Mouse (Mus musculus): ENCODE results near the gene Lrrc1. TPM values are rescaled to one million over a fixed set of nuclear protein-coding genes. Genes with fewer than 3 reads are reported as not detected.

Gene Lrrc1
- polyA plus RNA-seq, 1 experiment: 106 TPM

GRCm38 (mm10) chr9:77478166-77478920 is 66.3 kb downstream of the Lrrc1 start:
- TF ChIP-seq POLR2A (IDR thresholded peaks at IDR 0.05; ENCODE audit: control insufficient read depth, low read depth, low read length): no peak
- no peak for TF ChIP-seq CTCF (IDR thresholded peaks at IDR 0.05; ENCODE audit: control insufficient read depth, insufficient read depth, insufficient replicate concordance, low read depth, low read length)
- Histone ChIP-seq H3K27ac (ENCODE audit: control insufficient read depth, insufficient read depth, low read depth, low read length) (no peak overlapping the region), H3K4me1 (ENCODE audit: control insufficient read depth, insufficient read depth, low read length) (no peaks in the 10 kb centered on the region; the same call in none of the 2 replicates), H3K36me3 (ENCODE audit: control insufficient read depth, insufficient read depth, low read length) (no peaks in the 10 kb centered on the region), H3K27me3 (ENCODE audit: control insufficient read depth, insufficient read depth, low read length) (no peaks in the 10 kb centered on the region), H3K4me3 (ENCODE audit: control insufficient read depth, low read depth, low read length) (no peak overlapping the region)

- Histone ChIP-seq H3K27ac (ENCODE audit: control insufficient read depth, insufficient read depth, low read depth, low read length) (no peak overlapping the region), H3K27me3 (ENCODE audit: control insufficient read depth, insufficient read depth, low read length) (no peaks in the 10 kb centered on the region), H3K4me1 (ENCODE audit: control insufficient read depth, insufficient read depth, low read length) (no peaks in the 10 kb centered on the region; the same call in 1 of the 2 replicates), H3K4me3 (ENCODE audit: control insufficient read depth, low read depth, low read length) (no peak overlapping the region), H3K36me3 (ENCODE audit: control insufficient read depth, insufficient read depth, low read length) (no peaks in the 10 kb centered on the region)
- TF ChIP-seq CTCF (IDR thresholded peaks at IDR 0.05; ENCODE audit: control insufficient read depth, insufficient read depth, insufficient replicate concordance, low read depth, low read length): no peak
- no peak for TF ChIP-seq POLR2A (IDR thresholded peaks at IDR 0.05; ENCODE audit: control insufficient read depth, low read depth, low read length)
Observed at GRCm38 (mm10) chr9:77474535-77474934, 70.1 kb downstream of the Lrrc1 start.

- Histone ChIP-seq H3K36me3 (ENCODE audit: control insufficient read depth, insufficient read depth, low read length) (no peaks in the 10 kb centered on the region), H3K4me1 (ENCODE audit: control insufficient read depth, insufficient read depth, low read length) (no peaks in the 10 kb centered on the region), H3K27me3 (ENCODE audit: control insufficient read depth, insufficient read depth, low read length) (no peaks in the 10 kb centered on the region), H3K4me3 (ENCODE audit: control insufficient read depth, low read depth, low read length) (no peak overlapping the region), H3K27ac (ENCODE audit: control insufficient read depth, insufficient read depth, low read depth, low read length) (no peak overlapping the region)
- TF ChIP-seq POLR2A (IDR thresholded peaks at IDR 0.05; ENCODE audit: control insufficient read depth, low read depth, low read length): no peak
- TF ChIP-seq CTCF (IDR thresholded peaks at IDR 0.05; ENCODE audit: control insufficient read depth, insufficient read depth, insufficient replicate concordance, low read depth, low read length): no peak
Observed at GRCm38 (mm10) chr9:77472557-77472956, 72.1 kb downstream of the Lrrc1 start.

- H3K4me3 ChIP-seq (ENCODE audit: control insufficient read depth, low read depth, low read length): no peak overlapping the region
- H3K4me1 ChIP-seq (ENCODE audit: control insufficient read depth, insufficient read depth, low read length): no peaks in the 10 kb centered on the region
- no peaks in the 10 kb centered on the region for H3K27me3 ChIP-seq (ENCODE audit: control insufficient read depth, insufficient read depth, low read length)
- no peaks in the 10 kb centered on the region for H3K36me3 ChIP-seq (ENCODE audit: control insufficient read depth, insufficient read depth, low read length)
- no peak for TF ChIP-seq CTCF (IDR thresholded peaks at IDR 0.05; ENCODE audit: control insufficient read depth, insufficient read depth, insufficient replicate concordance, low read depth, low read length)
- TF ChIP-seq POLR2A (IDR thresholded peaks at IDR 0.05; ENCODE audit: control insufficient read depth, low read depth, low read length): no peak
- no peak overlapping the region for H3K27ac ChIP-seq (ENCODE audit: control insufficient read depth, insufficient read depth, low read depth, low read length)
Observed at GRCm38 (mm10) chr9:77471646-77472220, 72.9 kb downstream of the Lrrc1 start.

- no peak for TF ChIP-seq POLR2A (IDR thresholded peaks at IDR 0.05; ENCODE audit: control insufficient read depth, low read depth, low read length)
- TF ChIP-seq CTCF (IDR thresholded peaks at IDR 0.05; ENCODE audit: control insufficient read depth, insufficient read depth, insufficient replicate concordance, low read depth, low read length): 0 out of 2 replicates have a peak, but pooled peaks have one; percentile 12
- Histone ChIP-seq H3K36me3 (ENCODE audit: control insufficient read depth, insufficient read depth, low read length) (no peaks in the 10 kb centered on the region), H3K27me3 (ENCODE audit: control insufficient read depth, insufficient read depth, low read length) (no peaks in the 10 kb centered on the region), H3K27ac (ENCODE audit: control insufficient read depth, insufficient read depth, low read depth, low read length) (no peak overlapping the region), H3K4me3 (ENCODE audit: control insufficient read depth, low read depth, low read length) (no peak overlapping the region), H3K4me1 (ENCODE audit: control insufficient read depth, insufficient read depth, low read length) (no peaks in the 10 kb centered on the region)
Observed at GRCm38 (mm10) chr9:77469791-77470607, 74.7 kb downstream of the Lrrc1 start.

- Histone ChIP-seq H3K4me1 (ENCODE audit: control insufficient read depth, insufficient read depth, low read length) (no peaks in the 10 kb centered on the region), H3K27ac (ENCODE audit: control insufficient read depth, insufficient read depth, low read depth, low read length) (0 out of 2 replicates have a peak overlapping the region, but pooled peaks have one; percentile 28), H3K4me3 (ENCODE audit: control insufficient read depth, low read depth, low read length) (no peak overlapping the region), H3K27me3 (ENCODE audit: control insufficient read depth, insufficient read depth, low read length) (no peaks in the 10 kb centered on the region), H3K36me3 (ENCODE audit: control insufficient read depth, insufficient read depth, low read length) (no peaks in the 10 kb centered on the region)
- TF ChIP-seq CTCF (IDR thresholded peaks at IDR 0.05; ENCODE audit: control insufficient read depth, insufficient read depth, insufficient replicate concordance, low read depth, low read length): no peak
- no peak for TF ChIP-seq POLR2A (IDR thresholded peaks at IDR 0.05; ENCODE audit: control insufficient read depth, low read depth, low read length)
Observed at GRCm38 (mm10) chr9:77466926-77467325, 77.7 kb downstream of the Lrrc1 start.

- Histone ChIP-seq H3K4me1 (ENCODE audit: control insufficient read depth, insufficient read depth, low read length) (no peaks in the 10 kb centered on the region), H3K27me3 (ENCODE audit: control insufficient read depth, insufficient read depth, low read length) (no peaks in the 10 kb centered on the region), H3K27ac (ENCODE audit: control insufficient read depth, insufficient read depth, low read depth, low read length) (no peak overlapping the region), H3K36me3 (ENCODE audit: control insufficient read depth, insufficient read depth, low read length) (no peaks in the 10 kb centered on the region), H3K4me3 (ENCODE audit: control insufficient read depth, low read depth, low read length) (no peak overlapping the region)
- TF ChIP-seq CTCF (IDR thresholded peaks at IDR 0.05; ENCODE audit: control insufficient read depth, insufficient read depth, insufficient replicate concordance, low read depth, low read length) (no peak), POLR2A (IDR thresholded peaks at IDR 0.05; ENCODE audit: control insufficient read depth, low read depth, low read length) (no peak)
Observed at GRCm38 (mm10) chr9:77465401-77465800, 79.3 kb downstream of the Lrrc1 start.
